Mouse (Mus musculus): ENCODE data around the gene Pitpnm1. TPM values are rescaled to one million over a fixed set of nuclear protein-coding genes. Genes with fewer than 3 reads are reported as not detected.

The Pitpnm1 gene
- polyA plus RNA-seq, 1 experiment, result 42.3 TPM

GRCm38 (mm10) chr19:4055216-4055946 lies 44.4 kb upstream of the Pitpnm1 start:
- Histone ChIP-seq H3ac (ENCODE audit: control insufficient read depth, insufficient read length) (no peak overlapping the region), H3K4me2 (ENCODE audit: low read depth) (no peak overlapping the region), H3K79me2 (ENCODE audit: control insufficient read depth, insufficient read depth) (no peaks in the 10 kb centered on the region), H3K36me3 (ENCODE audit: control insufficient read depth, insufficient read depth) (no peaks in the 10 kb centered on the region), H3K4me3 (no peak overlapping the region), H3K27me3 (ENCODE audit: control insufficient read depth, insufficient read depth, insufficient read length) (no peaks in the 10 kb centered on the region)
- no peak for TF ChIP-seq TCF3 (IDR thresholded peaks at IDR 0.05; ENCODE audit: insufficient read length, low read depth)
- no peak for TF ChIP-seq MYOD1 (IDR thresholded peaks at IDR 0.05; ENCODE audit: control insufficient read depth in 1 of 3, insufficient read length in 2 of 3, low read depth in 2 of 3)
- no peak for TF ChIP-seq CEBPB (IDR thresholded peaks at IDR 0.05; ENCODE audit: insufficient read depth, poor library complexity, severe bottlenecking)
- no peak for TF ChIP-seq POLR2AphosphoS2 (IDR thresholded peaks at IDR 0.05; ENCODE audit: insufficient read length, low read depth)
- TF ChIP-seq POLR2A (IDR thresholded peaks at IDR 0.05; ENCODE audit: insufficient read length, low read depth), result no peak
- TF ChIP-seq TCF12 (IDR thresholded peaks at IDR 0.05; ENCODE audit: insufficient read depth, poor library complexity, severe bottlenecking), result no peak
- no peak for TF ChIP-seq SRF (IDR thresholded peaks at IDR 0.05; ENCODE audit: control insufficient read depth, insufficient read length, low read depth)
- TF ChIP-seq E2F4 (IDR thresholded peaks at IDR 0.05; ENCODE audit: insufficient read depth), result no peak
- no peak for TF ChIP-seq MAX (IDR thresholded peaks at IDR 0.05; ENCODE audit: low read depth)
- TF ChIP-seq MYOG (IDR thresholded peaks at IDR 0.05; ENCODE audit: control insufficient read depth in 1 of 3, insufficient read depth in 1 of 3, insufficient read length in 2 of 3, low read depth in 2 of 3), result no peak
- TF ChIP-seq USF1 (IDR thresholded peaks at IDR 0.05; ENCODE audit: low read depth), result no peak
- TF ChIP-seq REST (IDR thresholded peaks at IDR 0.05; ENCODE audit: insufficient read depth, insufficient read length), result no peak

DNA sequence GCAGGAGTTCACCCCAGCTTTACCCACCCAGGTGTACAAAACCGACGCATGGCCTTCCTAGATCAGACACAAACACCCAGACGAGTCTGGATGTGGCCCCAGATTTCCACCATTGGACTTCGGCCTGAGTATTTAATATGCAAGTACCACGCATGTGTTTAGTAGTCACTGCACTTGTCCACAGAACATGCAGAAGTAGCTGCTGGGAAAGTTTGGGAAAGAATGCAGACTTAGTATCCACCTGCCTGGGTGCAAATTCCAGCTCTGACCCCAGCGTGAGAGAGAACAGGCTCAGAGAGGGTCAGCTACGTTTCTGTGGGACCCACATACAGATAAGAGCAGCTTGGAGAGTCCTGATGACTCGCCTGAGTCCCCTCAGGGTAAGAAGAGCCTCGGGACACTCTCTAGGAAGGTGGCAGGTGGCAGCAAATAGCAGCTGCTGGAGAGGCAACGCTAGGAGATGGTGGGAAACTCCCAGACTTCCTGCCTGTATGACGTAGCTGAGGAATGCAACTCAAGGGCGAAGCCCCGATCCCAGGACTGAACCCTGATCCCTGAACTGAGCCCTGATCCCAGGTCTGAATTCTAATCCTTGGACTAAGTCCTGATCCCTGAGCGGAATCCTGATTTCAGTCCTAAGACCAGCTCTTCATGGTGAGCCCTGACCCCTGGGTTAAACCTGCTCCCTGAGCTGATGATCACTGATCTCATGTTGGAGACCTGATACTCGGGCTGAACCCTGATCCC lies 43.7 kb upstream of the Pitpnm1 start:
- H3K79me2 ChIP-seq (ENCODE audit: control insufficient read depth, insufficient read depth), result no peaks in the 10 kb centered on the region
- no peaks in the 10 kb centered on the region for H3K36me3 ChIP-seq (ENCODE audit: control insufficient read depth, insufficient read depth)
- no peak for TF ChIP-seq POLR2A (IDR thresholded peaks at IDR 0.05; ENCODE audit: insufficient read length, low read depth)
- TF ChIP-seq CEBPB (IDR thresholded peaks at IDR 0.05; ENCODE audit: insufficient read depth, poor library complexity, severe bottlenecking), result no peak
- no peak for TF ChIP-seq SRF (IDR thresholded peaks at IDR 0.05; ENCODE audit: control insufficient read depth, insufficient read length, low read depth)
- TF ChIP-seq POLR2AphosphoS2 (IDR thresholded peaks at IDR 0.05; ENCODE audit: insufficient read length, low read depth), result no peak
- no peak for TF ChIP-seq USF1 (IDR thresholded peaks at IDR 0.05; ENCODE audit: low read depth)
- no peak for TF ChIP-seq MAX (IDR thresholded peaks at IDR 0.05; ENCODE audit: low read depth)
- no peak for TF ChIP-seq TCF12 (IDR thresholded peaks at IDR 0.05; ENCODE audit: insufficient read depth, poor library complexity, severe bottlenecking)
- no peak for TF ChIP-seq TCF3 (IDR thresholded peaks at IDR 0.05; ENCODE audit: insufficient read length, low read depth)
- peak in 2 of 3 experiments; percentile 35 to 81 for TF ChIP-seq MYOG (IDR thresholded peaks at IDR 0.05; ENCODE audit: control insufficient read depth in 1 of 3, insufficient read depth in 1 of 3, insufficient read length in 2 of 3, low read depth in 2 of 3)
- peak in 2 of 3 experiments; percentile 44 to 82 for TF ChIP-seq MYOD1 (IDR thresholded peaks at IDR 0.05; ENCODE audit: control insufficient read depth in 1 of 3, insufficient read length in 2 of 3, low read depth in 2 of 3)
- H3K4me3 ChIP-seq, result no peak overlapping the region
- H3K27me3 ChIP-seq (ENCODE audit: control insufficient read depth, insufficient read depth, insufficient read length), result no peaks in the 10 kb centered on the region
- H3ac ChIP-seq (ENCODE audit: control insufficient read depth, insufficient read length), result no peak overlapping the region
- no peak overlapping the region for H3K4me2 ChIP-seq (ENCODE audit: low read depth)

GRCm38 (mm10) chr19:4056727-4057126 lies 43.1 kb upstream of the Pitpnm1 start:
- peak in 1 of 3 experiments; percentile 21 for TF ChIP-seq MYOD1 (IDR thresholded peaks at IDR 0.05; ENCODE audit: control insufficient read depth in 1 of 3, insufficient read length in 2 of 3, low read depth in 2 of 3)
- TF ChIP-seq TCF12 (IDR thresholded peaks at IDR 0.05; ENCODE audit: insufficient read depth, poor library complexity, severe bottlenecking), result no peak
- TF ChIP-seq CEBPB (IDR thresholded peaks at IDR 0.05; ENCODE audit: insufficient read depth, poor library complexity, severe bottlenecking), result no peak
- no peak for TF ChIP-seq REST (IDR thresholded peaks at IDR 0.05; ENCODE audit: insufficient read depth, insufficient read length)
- no peaks in the 10 kb centered on the region for H3K79me2 ChIP-seq (ENCODE audit: control insufficient read depth, insufficient read depth)
- H3K4me2 ChIP-seq (ENCODE audit: low read depth), result no peak overlapping the region
- no peak overlapping the region for H3ac ChIP-seq (ENCODE audit: control insufficient read depth, insufficient read length)
- no peak overlapping the region for H3K4me3 ChIP-seq
- no peaks in the 10 kb centered on the region for H3K27me3 ChIP-seq (ENCODE audit: control insufficient read depth, insufficient read depth, insufficient read length)
- no peaks in the 10 kb centered on the region for H3K36me3 ChIP-seq (ENCODE audit: control insufficient read depth, insufficient read depth)

DNA sequence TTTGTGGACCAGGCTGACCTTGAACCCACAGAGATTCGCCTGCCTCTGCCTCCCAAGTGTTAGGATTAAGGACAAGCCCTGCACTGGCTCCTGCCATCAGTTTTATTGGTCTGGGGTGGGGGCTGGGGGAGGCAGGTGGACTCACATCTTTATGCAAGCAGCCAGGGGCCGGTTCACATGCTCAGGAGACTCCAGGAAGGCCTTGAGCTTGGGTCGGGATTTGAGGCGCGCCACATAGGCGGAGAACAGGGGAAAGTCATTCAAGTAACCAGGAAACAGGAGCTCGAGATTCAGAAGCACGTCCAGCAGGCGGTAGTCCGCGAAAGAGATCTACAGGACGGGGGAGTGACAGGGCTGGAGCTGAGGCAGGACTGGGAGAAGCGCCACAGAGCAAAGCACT lies 42.4 kb upstream of the Pitpnm1 start:
- Histone ChIP-seq H3K79me2 (ENCODE audit: control insufficient read depth, insufficient read depth) (no peaks in the 10 kb centered on the region), H3K27me3 (ENCODE audit: control insufficient read depth, insufficient read depth, insufficient read length) (no peaks in the 10 kb centered on the region), H3K4me2 (ENCODE audit: low read depth) (no peak overlapping the region), H3K4me3 (no peak overlapping the region), H3K36me3 (ENCODE audit: control insufficient read depth, insufficient read depth) (no peaks in the 10 kb centered on the region), H3ac (ENCODE audit: control insufficient read depth, insufficient read length) (no peak overlapping the region)
- no peak for TF ChIP-seq MYOD1 (IDR thresholded peaks at IDR 0.05; ENCODE audit: control insufficient read depth in 1 of 3, insufficient read length in 2 of 3, low read depth in 2 of 3)
- no peak for TF ChIP-seq E2F4 (IDR thresholded peaks at IDR 0.05; ENCODE audit: insufficient read depth)
- TF ChIP-seq TCF3 (IDR thresholded peaks at IDR 0.05; ENCODE audit: insufficient read length, low read depth), result no peak
- TF ChIP-seq REST (IDR thresholded peaks at IDR 0.05; ENCODE audit: insufficient read depth, insufficient read length), result no peak
- no peak for TF ChIP-seq TCF12 (IDR thresholded peaks at IDR 0.05; ENCODE audit: insufficient read depth, poor library complexity, severe bottlenecking)
- no peak for TF ChIP-seq POLR2A (IDR thresholded peaks at IDR 0.05; ENCODE audit: insufficient read length, low read depth)
- no peak for TF ChIP-seq MAX (IDR thresholded peaks at IDR 0.05; ENCODE audit: low read depth)
- no peak for TF ChIP-seq SRF (IDR thresholded peaks at IDR 0.05; ENCODE audit: control insufficient read depth, insufficient read length, low read depth)
- no peak for TF ChIP-seq USF1 (IDR thresholded peaks at IDR 0.05; ENCODE audit: low read depth)
- no peak for TF ChIP-seq POLR2AphosphoS2 (IDR thresholded peaks at IDR 0.05; ENCODE audit: insufficient read length, low read depth)
- no peak for TF ChIP-seq CEBPB (IDR thresholded peaks at IDR 0.05; ENCODE audit: insufficient read depth, poor library complexity, severe bottlenecking)
- no peak for TF ChIP-seq MYOG (IDR thresholded peaks at IDR 0.05; ENCODE audit: control insufficient read depth in 1 of 3, insufficient read depth in 1 of 3, insufficient read length in 2 of 3, low read depth in 2 of 3)
